Mouse (Mus musculus) erythroblast, embryonic 14.5 days (primary cell): ENCODE results near the gene Syne1. TPM values are rescaled to one million over a fixed set of nuclear protein-coding genes. Genes with fewer than 3 reads are reported as not detected.

Source experiments
- H3K27me3 ChIP-seq: 2 replicates; pipeline ENCODE4 v1.6.1; 2012; ENCODE audit warnings: inconsistent platforms; ENCODE audit not compliant: control insufficient read depth
- H3K36me3 ChIP-seq: 2 replicates; pipeline ENCODE4 v1.6.1; 2012; ENCODE audit warnings: mild to moderate bottlenecking, inconsistent platforms; ENCODE audit not compliant: control insufficient read depth
- H3K4me1 ChIP-seq: 2 replicates; pipeline ENCODE4 v1.6.1; 2012; ENCODE audit warnings: inconsistent platforms; ENCODE audit not compliant: control insufficient read depth
- H3K4me3 ChIP-seq: replicated peaks from 2 replicates; pipeline ENCODE3; 2012; ENCODE audit warnings: moderate library complexity, mild to moderate bottlenecking, inconsistent platforms
- H3K9me3 ChIP-seq: 2 replicates; pipeline ENCODE4 v1.6.1; 2012; ENCODE audit warnings: low read length, inconsistent platforms, mixed read lengths; ENCODE audit not compliant: control insufficient read depth
- GATA1 ChIP-seq: IDR thresholded peaks from 2 replicates; pipeline ENCODE4 v1.6.1; 2012; ENCODE audit warnings: low read length, inconsistent platforms, mixed read lengths
- TAL1 ChIP-seq: IDR thresholded peaks from 3 replicates; pipeline ENCODE4 v1.6.1; 2012; ENCODE audit warnings: low read length, inconsistent platforms, mixed read lengths
- polyA plus RNA-seq: library from polyadenylated mRNA; stranded (reverse); fragments of >175 nt; gene quantifications from 2 replicates; pipeline ENCODE4 v1.2.3, GENCODE M21; 2012

Syne1 gene
- polyA plus RNA-seq, 1 experiment: 0.19 TPM

DNA sequence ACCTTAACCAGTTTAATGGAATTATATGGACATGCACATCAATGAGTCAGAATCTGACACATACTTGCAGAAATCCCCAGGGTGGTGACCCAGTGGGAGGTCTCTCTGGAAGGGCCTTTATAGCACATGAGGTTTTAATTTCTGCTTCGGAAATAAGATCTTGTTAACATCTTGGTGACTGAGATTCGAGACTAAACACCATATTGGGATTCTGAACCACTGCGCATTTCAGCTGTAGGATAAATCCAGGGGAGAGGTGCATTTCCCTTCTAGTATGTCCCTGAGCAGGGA is 480.4 kb downstream of the Syne1 start:
- peaks cover 7% of the 10 kb centered on the region for H3K36me3 ChIP-seq

DNA sequence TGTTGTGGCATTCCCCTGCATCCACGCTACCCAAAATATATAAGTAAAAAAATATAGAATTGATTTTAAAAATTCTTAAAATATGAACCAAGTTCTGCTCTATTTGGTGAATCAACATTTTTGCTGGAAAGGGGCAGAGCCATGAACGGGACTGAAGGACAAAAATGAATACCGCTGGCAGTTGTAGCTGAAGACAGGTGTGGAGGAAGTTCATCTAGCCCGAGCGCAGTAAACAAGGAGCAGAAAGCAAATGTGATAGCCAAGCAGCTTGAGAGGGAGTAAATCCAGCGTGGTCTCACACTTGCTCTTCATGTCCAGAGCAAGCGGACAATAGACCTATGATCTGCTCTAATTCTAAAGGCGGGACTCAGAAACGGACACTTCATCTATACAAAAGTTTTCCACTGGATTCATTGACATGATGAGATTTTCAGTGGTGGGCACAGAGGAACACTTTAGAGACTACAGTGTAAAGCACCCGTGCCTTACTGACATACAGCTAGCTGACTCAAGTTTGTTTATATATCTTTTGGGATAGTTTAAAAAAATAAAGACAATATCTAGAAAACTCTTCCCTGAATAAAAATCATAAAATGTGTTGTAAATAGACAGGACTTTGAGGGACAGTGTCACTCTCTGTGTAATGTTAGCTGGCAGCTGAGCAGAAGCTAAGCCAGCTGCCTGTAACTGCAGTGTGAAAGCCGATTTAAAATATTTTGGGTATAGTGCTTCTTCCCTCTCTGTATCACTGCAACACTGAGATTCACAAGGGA is 480.9 kb downstream of the Syne1 start:
- no peak overlapping the region for H3K4me3 ChIP-seq
- TF ChIP-seq GATA1 (no peak), TAL1 (no peak)
- no peaks in the 10 kb centered on the region for H3K27me3 ChIP-seq
- H3K4me1 ChIP-seq: no peaks in the 10 kb centered on the region
- H3K9me3 ChIP-seq: no peaks in the 10 kb centered on the region
- peaks cover 4% of the 10 kb centered on the region; the same call in 1 of the 2 replicates for H3K36me3 ChIP-seq

More for the DNA sequence above, 480.4 kb downstream of the Syne1 start:
- H3K4me1 ChIP-seq: no peaks in the 10 kb centered on the region
- no peak overlapping the region for H3K4me3 ChIP-seq
- TF ChIP-seq GATA1: no peak
- no peak for TF ChIP-seq TAL1
- no peaks in the 10 kb centered on the region for H3K27me3 ChIP-seq
- no peaks in the 10 kb centered on the region for H3K9me3 ChIP-seq

DNA sequence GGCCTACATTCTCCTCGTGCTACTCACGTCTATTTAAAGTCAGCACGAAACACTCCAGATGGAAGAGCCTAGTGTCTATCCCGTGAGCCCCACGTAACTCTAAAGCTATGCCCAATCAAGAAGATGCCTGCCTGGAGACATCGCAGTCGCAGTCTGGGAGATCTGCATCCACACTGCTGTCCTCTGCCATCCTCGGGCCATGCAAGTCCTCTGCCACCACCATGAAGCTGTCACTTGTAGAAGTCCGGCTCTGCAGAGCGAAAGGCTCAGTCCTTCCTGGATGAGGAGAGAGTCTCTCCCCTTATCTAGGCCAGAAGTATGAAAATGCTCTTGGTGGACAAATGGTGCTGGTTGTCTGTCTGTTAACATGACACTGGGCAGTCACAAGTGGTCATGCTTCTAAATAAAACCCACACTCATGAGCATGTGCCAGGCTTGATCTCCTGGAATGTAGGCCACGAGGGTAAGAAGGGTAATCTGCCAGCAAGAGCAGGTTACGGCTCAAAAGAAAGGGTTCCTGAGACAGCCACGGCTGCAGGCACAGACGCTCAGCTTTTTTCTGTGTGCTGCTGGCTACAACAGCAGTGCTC is 482.5 kb downstream of the Syne1 start, which contains the start of gene Gm10097:
TSS of gene Gm10097 (plus strand) at position 517 of the 590 bp plus-strand sequence.
- peaks cover 4% of the 10 kb centered on the region; the same call in 1 of the 2 replicates for H3K36me3 ChIP-seq
- TF ChIP-seq TAL1 (no peak), GATA1 (no peak)
- H3K4me3 ChIP-seq: no peak within 1 kb of the TSS
- no peaks in the 10 kb centered on the region for H3K9me3 ChIP-seq
- H3K4me1 ChIP-seq: no peaks in the 10 kb centered on the region
- H3K27me3 ChIP-seq: no peaks in the 10 kb centered on the region

DNA sequence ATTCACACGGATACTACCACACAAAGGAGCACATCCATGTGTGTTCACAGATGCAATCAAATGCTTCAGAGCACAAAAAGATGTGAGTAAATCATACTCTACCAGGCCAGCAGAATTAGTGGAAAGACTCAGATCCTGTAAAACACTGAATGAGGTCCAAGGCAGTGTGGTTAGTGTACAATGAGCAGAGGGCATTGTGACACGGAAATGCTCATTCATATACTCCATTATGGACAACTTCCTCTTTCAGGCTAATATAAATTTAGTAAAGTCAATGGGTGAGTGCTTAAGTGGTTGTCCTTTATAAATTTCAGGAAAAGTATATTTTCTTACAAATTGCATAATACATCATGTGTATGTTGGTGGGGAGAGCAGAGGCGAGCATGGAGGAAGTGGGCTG is 484.2 kb downstream of the Syne1 start:
- H3K9me3 ChIP-seq: no peaks in the 10 kb centered on the region
- no peak overlapping the region for H3K4me3 ChIP-seq
- no peaks in the 10 kb centered on the region for H3K27me3 ChIP-seq
- H3K36me3 ChIP-seq: peaks cover 4% of the 10 kb centered on the region; the same call in 1 of the 2 replicates
- H3K4me1 ChIP-seq: no peaks in the 10 kb centered on the region
- TF ChIP-seq GATA1 (no peak), TAL1 (no peak)

DNA sequence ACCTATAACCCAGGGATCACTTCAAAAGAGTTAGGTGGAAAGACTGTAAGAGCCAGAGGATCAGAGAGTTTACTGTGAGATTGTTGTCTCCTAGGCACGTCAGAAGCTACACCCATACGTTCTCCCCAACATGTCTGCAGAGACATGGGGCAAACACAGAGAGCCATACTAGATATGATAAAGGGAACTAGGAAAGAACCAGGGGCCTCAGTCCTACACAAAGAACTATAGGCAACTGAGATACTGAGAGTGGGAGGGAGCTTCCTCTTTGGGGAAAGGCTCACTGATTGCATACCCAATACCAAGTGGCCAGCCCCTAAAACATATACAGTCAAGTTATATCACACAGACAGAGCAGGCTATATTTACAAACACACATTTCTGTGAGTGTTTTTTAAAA is 491.3 kb downstream of the Syne1 start:
- Histone ChIP-seq H3K36me3 (peaks cover 9% of the 10 kb centered on the region), H3K4me3 (no peak overlapping the region), H3K27me3 (no peaks in the 10 kb centered on the region), H3K9me3 (no peaks in the 10 kb centered on the region), H3K4me1 (no peaks in the 10 kb centered on the region)
- TF ChIP-seq TAL1 (no peak), GATA1 (no peak)

DNA sequence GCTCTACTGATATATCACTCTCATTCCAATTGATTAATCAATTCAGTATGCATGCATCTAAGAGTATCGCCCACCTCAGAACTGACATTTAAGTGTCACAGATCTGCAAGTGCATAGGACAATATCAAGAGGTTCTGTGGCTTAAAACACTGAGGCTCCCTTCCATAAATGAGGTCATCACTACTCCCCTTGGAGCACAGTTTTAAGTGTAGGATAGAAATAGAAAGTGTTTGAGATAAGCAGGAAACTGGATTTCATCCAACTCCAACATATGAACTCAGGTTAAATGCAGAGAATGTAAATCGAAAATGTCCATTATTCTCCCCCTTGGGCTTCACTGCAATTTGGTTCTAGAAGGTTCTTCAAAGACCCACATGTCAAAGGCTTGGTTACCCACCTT is 492.4 kb downstream of the Syne1 start:
- Histone ChIP-seq H3K4me3 (no peak overlapping the region), H3K27me3 (no peaks in the 10 kb centered on the region), H3K4me1 (no peaks in the 10 kb centered on the region), H3K9me3 (no peaks in the 10 kb centered on the region), H3K36me3 (peaks cover 9% of the 10 kb centered on the region)
- TF ChIP-seq GATA1 (no peak), TAL1 (no peak)

DNA sequence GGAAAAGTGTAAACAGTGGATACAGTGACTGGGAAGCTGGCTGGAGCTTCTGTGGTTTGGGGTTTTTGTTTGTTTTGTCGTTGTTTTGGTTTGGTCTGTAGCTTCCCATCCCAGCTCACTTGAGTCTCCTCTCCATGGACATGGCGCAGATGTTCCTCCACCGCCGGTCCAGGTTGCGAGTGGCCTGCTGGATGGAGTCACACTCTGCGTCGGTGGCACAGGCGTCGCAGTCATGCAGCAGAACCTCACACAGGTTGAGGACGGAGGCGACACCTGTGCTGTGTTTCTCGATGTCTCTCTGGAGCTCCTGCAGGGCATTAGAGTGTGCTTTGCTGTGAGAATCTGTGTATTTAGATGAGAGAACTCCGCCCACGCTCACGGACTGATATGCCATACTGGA is 493.6 kb downstream of the Syne1 start:
- H3K27me3 ChIP-seq: no peaks in the 10 kb centered on the region
- H3K9me3 ChIP-seq: no peaks in the 10 kb centered on the region
- H3K36me3 ChIP-seq: peaks cover 9% of the 10 kb centered on the region
- H3K4me3 ChIP-seq: no peak overlapping the region
- no peaks in the 10 kb centered on the region for H3K4me1 ChIP-seq
- TF ChIP-seq GATA1 (no peak), TAL1 (no peak)

DNA sequence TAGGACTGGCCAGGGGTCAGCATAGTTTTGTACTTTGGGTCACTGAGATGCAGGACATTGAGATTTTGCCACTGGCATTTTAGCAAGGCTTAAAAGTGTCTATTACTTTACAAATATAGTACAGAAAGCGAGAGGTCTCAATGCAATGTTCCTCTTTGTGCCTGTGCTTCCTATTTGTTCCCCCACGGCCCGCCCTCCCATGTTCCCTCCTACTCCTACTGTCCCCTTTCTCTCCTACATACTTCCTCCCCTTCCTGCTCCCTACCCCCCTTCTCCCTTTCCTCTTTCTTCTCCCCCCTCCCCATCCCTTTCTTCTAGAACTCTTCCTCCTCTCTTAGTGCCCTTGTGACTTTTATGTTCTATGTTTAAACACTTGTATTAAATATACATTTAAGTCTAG is 494.3 kb downstream of the Syne1 start:
- no peak for TF ChIP-seq TAL1
- no peak for TF ChIP-seq GATA1
- H3K9me3 ChIP-seq: no peaks in the 10 kb centered on the region
- H3K27me3 ChIP-seq: no peaks in the 10 kb centered on the region
- H3K36me3 ChIP-seq: peaks cover 14% of the 10 kb centered on the region
- H3K4me3 ChIP-seq: no peak overlapping the region
- no peaks in the 10 kb centered on the region for H3K4me1 ChIP-seq

DNA sequence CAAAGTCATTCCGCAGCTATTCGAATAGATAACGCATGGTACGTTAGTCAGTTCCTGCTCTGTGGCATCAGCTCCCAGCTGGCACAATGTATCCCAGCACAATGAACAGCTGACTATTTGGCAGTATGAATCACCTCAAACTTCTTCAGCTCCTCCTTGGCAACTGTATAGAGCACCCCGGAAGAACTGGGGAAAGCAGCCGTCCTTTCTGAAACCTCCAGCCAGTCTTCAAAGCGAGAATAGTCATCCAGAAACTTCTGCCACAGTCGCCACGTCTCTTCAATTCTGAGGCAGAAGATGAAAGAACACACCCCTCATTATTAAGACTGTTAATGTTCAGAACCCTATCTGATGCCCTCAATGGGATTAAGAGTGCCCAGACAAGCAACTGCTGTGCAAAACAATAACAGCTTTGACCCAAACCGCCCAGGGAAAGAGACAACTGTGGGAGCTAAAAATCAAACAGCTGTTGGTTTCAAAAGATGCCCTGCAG is 495.0 kb downstream of the Syne1 start:
- no peaks in the 10 kb centered on the region for H3K9me3 ChIP-seq
- no peak overlapping the region for H3K4me3 ChIP-seq
- no peaks in the 10 kb centered on the region for H3K4me1 ChIP-seq
- TF ChIP-seq TAL1: no peak
- no peak for TF ChIP-seq GATA1
- no peaks in the 10 kb centered on the region for H3K27me3 ChIP-seq
- H3K36me3 ChIP-seq: peaks cover 14% of the 10 kb centered on the region

DNA sequence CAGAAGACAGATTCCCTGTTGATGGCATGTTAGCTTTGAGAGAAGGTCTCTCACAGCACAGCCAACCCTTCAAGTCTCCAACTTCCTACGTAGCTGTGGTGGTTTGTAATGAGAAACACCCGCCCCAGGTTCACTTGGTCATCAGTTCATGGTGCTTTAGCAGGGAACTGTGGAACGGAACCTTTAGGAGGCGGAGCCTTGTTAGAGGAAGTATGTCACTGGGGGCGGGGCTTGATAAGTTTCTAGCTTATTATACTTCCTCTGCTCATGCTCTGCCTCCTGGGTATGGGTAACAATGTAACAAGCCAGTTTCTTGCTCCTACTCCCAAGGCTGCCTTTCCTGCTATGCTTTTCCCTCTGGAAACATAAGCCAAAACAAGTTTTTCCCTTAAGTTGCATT is 505.6 kb downstream of the Syne1 start:
- Histone ChIP-seq H3K9me3 (no peaks in the 10 kb centered on the region), H3K36me3 (peaks cover 35% of the 10 kb centered on the region), H3K4me1 (no peaks in the 10 kb centered on the region), H3K27me3 (no peaks in the 10 kb centered on the region), H3K4me3 (no peak overlapping the region)
- TF ChIP-seq GATA1 (no peak), TAL1 (no peak)
